In genomic region chr6:35062446-35062845, GRCm38 (mm10) we compare ENCODE assay signal across 19 mouse cellular contexts.
DNase-seq lines count a peak whose midpoint lies in the region; ATAC-seq and TF ChIP-seq lines count a peak whose summit lies in the region.
"Had no signal": no experiment of that assay in that cellular context is flagged by ENCODE, and none has a peak within 500 bp of the region (broad histone marks: within the 10 kb centered on the region; RNA-seq: fewer than 3 reads in every experiment).

No protein-coding gene starts in this region.

- H3K9ac ChIP-seq in hindbrain, postnatal 0 days (replicated peaks; ENCODE audit: low read length), result no peak overlapping the region
- H3K9ac ChIP-seq in hindbrain, embryonic 16.5 days (ENCODE audit: low read depth, low read length), result no peak overlapping the region
- H3K9ac ChIP-seq in midbrain, embryonic 11.5 days (ENCODE audit: low read length), result no peak overlapping the region
- H3K9ac ChIP-seq in midbrain, embryonic 13.5 days (replicated peaks), result no peak overlapping the region
- H3K9ac ChIP-seq: heart, embryonic 12.5 days; limb, embryonic 13.5 days had no signal

- no peak overlapping the region for H3K27ac ChIP-seq in hindbrain, postnatal 0 days
- H3K27ac ChIP-seq in hindbrain, embryonic 16.5 days (ENCODE audit: low read depth, low read length), result no peak overlapping the region
- H3K27ac ChIP-seq in midbrain, embryonic 11.5 days (ENCODE audit: low read depth, low read length), result no peak overlapping the region
- H3K27ac ChIP-seq in midbrain, embryonic 13.5 days, result no peak overlapping the region
- H3K27ac ChIP-seq: limb, embryonic 13.5 days had no signal

- peaks cover 10% of the 10 kb centered on the region; the same call in 1 of the 2 replicates for H3K36me3 ChIP-seq in hindbrain, postnatal 0 days (ENCODE audit: insufficient read depth, low read length)
- peaks cover 3% of the 10 kb centered on the region; the same call in 1 of the 2 replicates for H3K36me3 ChIP-seq in hindbrain, embryonic 16.5 days (ENCODE audit: control insufficient read depth, insufficient read depth, low read length)
- no peaks in the 10 kb centered on the region for H3K36me3 ChIP-seq in midbrain, embryonic 11.5 days (ENCODE audit: control insufficient read depth, insufficient read depth, low read length)
- H3K36me3 ChIP-seq in midbrain, embryonic 13.5 days, result peaks cover 16% of the 10 kb centered on the region

- peak; percentile 40 for TF ChIP-seq CTCF in hindbrain, postnatal 0 days (IDR thresholded peaks at IDR 0.05; ENCODE audit: low read depth)

- no peak overlapping the region for H3K4me3 ChIP-seq in hindbrain, postnatal 0 days (ENCODE audit: low read length)
- no peak overlapping the region for H3K4me3 ChIP-seq in hindbrain, embryonic 16.5 days (ENCODE audit: low read length)
- no peak overlapping the region for H3K4me3 ChIP-seq in midbrain, embryonic 11.5 days (ENCODE audit: low read depth, low read length)
- H3K4me3 ChIP-seq in midbrain, embryonic 13.5 days (replicated peaks), result no peak overlapping the region
- H3K4me3 ChIP-seq: heart, embryonic 12.5 days; limb, embryonic 13.5 days; megakaryocyte, embryonic 14.5 days; myocyte had no signal

- H3K4me1 ChIP-seq in hindbrain, postnatal 0 days (ENCODE audit: insufficient read depth, low read length), result no peaks in the 10 kb centered on the region
- no peaks in the 10 kb centered on the region for H3K4me1 ChIP-seq in hindbrain, embryonic 16.5 days (ENCODE audit: control insufficient read depth, insufficient read depth, low read depth, low read length)
- H3K4me1 ChIP-seq in midbrain, embryonic 11.5 days (ENCODE audit: control insufficient read depth, insufficient read depth, low read length), result no peaks in the 10 kb centered on the region
- no peaks in the 10 kb centered on the region for H3K4me1 ChIP-seq in midbrain, embryonic 13.5 days (replicated peaks)
- H3K4me1 ChIP-seq: heart, embryonic 12.5 days; limb, embryonic 13.5 days; megakaryocyte, embryonic 14.5 days had no signal

- peak; percentile 35 for DNase-seq in hindbrain, postnatal 0 days (ENCODE audit: low spot score)
- DNase-seq in midbrain, embryonic 11.5 days (ENCODE audit: low spot score, missing footprints), result peak; percentile 82
- peak; percentile 20 for DNase-seq in NIH3T3 (ENCODE audit: low read depth)
- DNase-seq in retina, postnatal 1 day, result peak; percentile 15
- DNase-seq in T-cell, adult 2 months (ENCODE audit: low spot score), result no peak
- DNase-seq: adrenal gland, adult 2 months; cerebellum, adult 18-20 months; gastrocnemius, postnatal 36 days; kidney, adult 18-20 months; kidney, postnatal 4 days; lung, adult 2 months; spleen, adult 18-20 months; thymus, postnatal 36 days had no signal

- no peak overlapping the region for H3K4me2 ChIP-seq in hindbrain, postnatal 0 days (ENCODE audit: low read depth, low read length)
- no peak overlapping the region for H3K4me2 ChIP-seq in hindbrain, embryonic 16.5 days (ENCODE audit: low read length)
- no peak overlapping the region for H3K4me2 ChIP-seq in midbrain, embryonic 11.5 days
- H3K4me2 ChIP-seq in midbrain, embryonic 13.5 days (replicated peaks), result no peak overlapping the region
- H3K4me2 ChIP-seq: heart, embryonic 12.5 days; limb, embryonic 13.5 days had no signal

- H3K27me3 ChIP-seq in hindbrain, postnatal 0 days (ENCODE audit: insufficient read depth, low read length), result no peaks in the 10 kb centered on the region
- no peaks in the 10 kb centered on the region for H3K27me3 ChIP-seq in hindbrain, embryonic 16.5 days (replicated peaks; ENCODE audit: control insufficient read depth, insufficient read depth, low read length)
- no peaks in the 10 kb centered on the region for H3K27me3 ChIP-seq in midbrain, embryonic 11.5 days (ENCODE audit: control insufficient read depth, insufficient read depth, low read length)
- no peaks in the 10 kb centered on the region for H3K27me3 ChIP-seq in midbrain, embryonic 13.5 days
- H3K27me3 ChIP-seq: heart, embryonic 12.5 days; limb, embryonic 13.5 days; megakaryocyte, embryonic 14.5 days had no signal

- no peak for ATAC-seq in hindbrain, postnatal 0 days
- ATAC-seq in hindbrain, embryonic 16.5 days, result no peak
- no peak for ATAC-seq in midbrain, embryonic 11.5 days (ENCODE audit: low FRiP score)
- no peak for ATAC-seq in midbrain, embryonic 13.5 days

- 22% methylated on average over 1 of the region's 1 CpGs for WGBS in hindbrain, postnatal 0 days
- 19% methylated on average over 1 of the region's 1 CpGs for WGBS in hindbrain, embryonic 16.5 days
- WGBS in midbrain, embryonic 11.5 days, result 19% methylated on average over 1 of the region's 1 CpGs
- 18% methylated on average over 1 of the region's 1 CpGs for WGBS in midbrain, embryonic 13.5 days

- H3K9me3 ChIP-seq in hindbrain, postnatal 0 days (ENCODE audit: low read length), result no peaks in the 10 kb centered on the region
- H3K9me3 ChIP-seq in hindbrain, embryonic 16.5 days (ENCODE audit: control insufficient read depth, low read length), result no peaks in the 10 kb centered on the region
- H3K9me3 ChIP-seq in midbrain, embryonic 11.5 days (ENCODE audit: control insufficient read depth, low read length), result no peaks in the 10 kb centered on the region
- no peaks in the 10 kb centered on the region for H3K9me3 ChIP-seq in midbrain, embryonic 13.5 days
- H3K9me3 ChIP-seq: heart, embryonic 12.5 days; limb, embryonic 13.5 days; megakaryocyte, embryonic 14.5 days had no signal
